Mouse (Mus musculus): ENCODE data around the gene Vps11. TPM values are rescaled to one million over a fixed set of nuclear protein-coding genes. Genes with fewer than 3 reads are reported as not detected.
"Not testable (repeated sequence)": the region's sequence is repeated elsewhere in the genome, so short reads cannot be mapped to it uniquely, and the experiment has no call there.

Vps11 gene
- polyA plus RNA-seq, 1 experiment from 2014 or later: 14.6 TPM

- no peaks in the 10 kb centered on the region for H3K36me3 ChIP-seq (replicated peaks)
- ATAC-seq (ENCODE audit: insufficient read depth): no peak
- no peaks in the 10 kb centered on the region for H3K27me3 ChIP-seq
- H3K4me2 ChIP-seq: no peak overlapping the region
- H3K4me3 ChIP-seq (replicated peaks): no peak overlapping the region
- 0 out of 2 replicates have a peak overlapping the region, but pooled peaks have one; percentile 20 for H3K27ac ChIP-seq (replicated peaks)
- no peaks in the 10 kb centered on the region for H3K9me3 ChIP-seq (replicated peaks)
- H3K9ac ChIP-seq: no peak overlapping the region
- peaks cover 20% of the 10 kb centered on the region for H3K4me1 ChIP-seq (replicated peaks)
Measured at GRCm38 (mm10) chr9:44373386-44373785, 11.9 kb upstream of the Vps11 start.

GRCm38 (mm10) chr9:44364480-44364879 lies 3.0 kb upstream of the Vps11 start:
- Histone ChIP-seq H3K36me3 (replicated peaks) (peaks cover 5% of the 10 kb centered on the region), H3K9me3 (replicated peaks) (no peaks in the 10 kb centered on the region), H3K4me1 (replicated peaks) (peaks cover 12% of the 10 kb centered on the region), H3K4me3 (replicated peaks) (no peak overlapping the region), H3K9ac (no peak overlapping the region), H3K4me2 (no peak overlapping the region), H3K27ac (replicated peaks) (no peak overlapping the region), H3K27me3 (no peaks in the 10 kb centered on the region)
- 50% methylated on average over 3 of the region's 3 CpGs for WGBS (ENCODE audit: insufficient replicate concordance)
- no peak for ATAC-seq (ENCODE audit: insufficient read depth)

- H3K27me3 ChIP-seq; H3K9ac ChIP-seq; H3K9me3 ChIP-seq (replicated peaks); ATAC-seq (ENCODE audit: insufficient read depth): not testable (repeated sequence)
- H3K27ac ChIP-seq (replicated peaks): peak overlapping the region; percentile 85
- H3K36me3 ChIP-seq (replicated peaks): peaks cover 26% of the 10 kb centered on the region
- peak overlapping the region; percentile 86 for H3K4me3 ChIP-seq (replicated peaks)
- 40% methylated on average over 4 of the region's 4 CpGs for WGBS (ENCODE audit: insufficient replicate concordance)
- H3K4me1 ChIP-seq (replicated peaks): peaks cover 12% of the 10 kb centered on the region
- H3K4me2 ChIP-seq: peak overlapping the region; percentile 77
Measured at GRCm38 (mm10) chr9:44361931-44362330, 461 bp upstream of the Vps11 start.

GRCm38 (mm10) chr9:44357207-44357606 lies 4.3 kb downstream of the Vps11 start:
- peak overlapping the region; percentile 3; the same call in 1 of the 2 replicates for H3K27ac ChIP-seq (replicated peaks)
- peaks cover 73% of the 10 kb centered on the region for H3K36me3 ChIP-seq (replicated peaks)
- H3K4me1 ChIP-seq (replicated peaks): peaks cover 18% of the 10 kb centered on the region
- no peak overlapping the region for H3K4me2 ChIP-seq
- 54% methylated on average over 4 of the region's 4 CpGs for WGBS (ENCODE audit: insufficient replicate concordance)
- H3K9ac ChIP-seq: no peak overlapping the region
- H3K27me3 ChIP-seq: no peaks in the 10 kb centered on the region
- no peaks in the 10 kb centered on the region for H3K9me3 ChIP-seq (replicated peaks)
- H3K4me3 ChIP-seq (replicated peaks): no peak overlapping the region
- ATAC-seq (ENCODE audit: insufficient read depth): no peak

- H3K4me3 ChIP-seq (replicated peaks): no peak overlapping the region
- no peak overlapping the region for H3K27ac ChIP-seq (replicated peaks)
- peaks cover 7% of the 10 kb centered on the region for H3K4me1 ChIP-seq (replicated peaks)
- 84% methylated on average over 6 of the region's 6 CpGs for WGBS (ENCODE audit: insufficient replicate concordance)
- H3K4me2 ChIP-seq: no peak overlapping the region
- ATAC-seq (ENCODE audit: insufficient read depth): no peak
- H3K9ac ChIP-seq: no peak overlapping the region
- H3K27me3 ChIP-seq: no peaks in the 10 kb centered on the region
- H3K9me3 ChIP-seq (replicated peaks): no peaks in the 10 kb centered on the region
- H3K36me3 ChIP-seq (replicated peaks): peaks cover 94% of the 10 kb centered on the region
Measured at GRCm38 (mm10) chr9:44353142-44353541, 8.3 kb downstream of the Vps11 start.

GRCm38 (mm10) chr9:44352337-44352736 lies 9.1 kb downstream of the Vps11 start:
- H3K9ac ChIP-seq: no peak overlapping the region
- no peak overlapping the region for H3K4me2 ChIP-seq
- 83% methylated on average over 10 of the region's 10 CpGs for WGBS (ENCODE audit: insufficient replicate concordance)
- peaks cover 94% of the 10 kb centered on the region for H3K36me3 ChIP-seq (replicated peaks)
- H3K27ac ChIP-seq (replicated peaks): 0 out of 2 replicates have a peak overlapping the region, but pooled peaks have one; percentile 10
- peak; percentile 55 for ATAC-seq (ENCODE audit: insufficient read depth)
- no peaks in the 10 kb centered on the region for H3K9me3 ChIP-seq (replicated peaks)
- H3K27me3 ChIP-seq: no peaks in the 10 kb centered on the region
- H3K4me1 ChIP-seq (replicated peaks): peaks cover 9% of the 10 kb centered on the region
- H3K4me3 ChIP-seq (replicated peaks): no peak overlapping the region

- Histone ChIP-seq H3K27ac (replicated peaks) (no peak overlapping the region), H3K4me1 (replicated peaks) (peaks cover 11% of the 10 kb centered on the region), H3K4me3 (replicated peaks) (no peak overlapping the region), H3K27me3 (no peaks in the 10 kb centered on the region), H3K36me3 (replicated peaks) (peaks cover 97% of the 10 kb centered on the region), H3K4me2 (no peak overlapping the region), H3K9ac (no peak overlapping the region), H3K9me3 (replicated peaks) (no peaks in the 10 kb centered on the region)
- WGBS (ENCODE audit: insufficient replicate concordance): 84% methylated on average over 4 of the region's 4 CpGs
- ATAC-seq (ENCODE audit: insufficient read depth): no peak
Measured at GRCm38 (mm10) chr9:44351396-44351795, 10.1 kb downstream of the Vps11 start.

GRCm38 (mm10) chr9:44348546-44348945 lies 12.9 kb downstream of the Vps11 start:
- ATAC-seq (ENCODE audit: insufficient read depth): no peak
- Histone ChIP-seq H3K4me3 (replicated peaks) (no peak overlapping the region), H3K27me3 (no peaks in the 10 kb centered on the region), H3K4me2 (no peak overlapping the region), H3K27ac (replicated peaks) (no peak overlapping the region), H3K9me3 (replicated peaks) (no peaks in the 10 kb centered on the region), H3K9ac (no peak overlapping the region), H3K36me3 (replicated peaks) (peaks cover 75% of the 10 kb centered on the region), H3K4me1 (replicated peaks) (peaks cover 27% of the 10 kb centered on the region)
- WGBS (ENCODE audit: insufficient replicate concordance): 88% methylated on average over 4 of the region's 4 CpGs

GRCm38 (mm10) chr9:44347621-44348020 lies 13.8 kb downstream of the Vps11 start:
- H3K27ac ChIP-seq (replicated peaks): no peak overlapping the region
- no peaks in the 10 kb centered on the region for H3K9me3 ChIP-seq (replicated peaks)
- H3K9ac ChIP-seq: no peak overlapping the region
- H3K4me3 ChIP-seq (replicated peaks): no peak overlapping the region
- no peak overlapping the region for H3K4me2 ChIP-seq
- ATAC-seq (ENCODE audit: insufficient read depth): no peak
- H3K4me1 ChIP-seq (replicated peaks): peaks cover 31% of the 10 kb centered on the region
- no peaks in the 10 kb centered on the region for H3K27me3 ChIP-seq
- 79% methylated on average over 4 of the region's 4 CpGs for WGBS (ENCODE audit: insufficient replicate concordance)
- peaks cover 65% of the 10 kb centered on the region for H3K36me3 ChIP-seq (replicated peaks)

- H3K9me3 ChIP-seq (replicated peaks): no peaks in the 10 kb centered on the region
- no peak overlapping the region for H3K4me2 ChIP-seq
- H3K4me1 ChIP-seq (replicated peaks): peaks cover 31% of the 10 kb centered on the region
- H3K27me3 ChIP-seq: no peaks in the 10 kb centered on the region
- no peak overlapping the region for H3K4me3 ChIP-seq (replicated peaks)
- no peak overlapping the region for H3K27ac ChIP-seq (replicated peaks)
- 81% methylated on average over 9 of the region's 9 CpGs for WGBS (ENCODE audit: insufficient replicate concordance)
- no peak for ATAC-seq (ENCODE audit: insufficient read depth)
- H3K36me3 ChIP-seq (replicated peaks): peaks cover 61% of the 10 kb centered on the region
- H3K9ac ChIP-seq: no peak overlapping the region
Measured at GRCm38 (mm10) chr9:44347166-44347565, 14.3 kb downstream of the Vps11 start.

- H3K4me1 ChIP-seq (replicated peaks): peaks cover 30% of the 10 kb centered on the region
- WGBS (ENCODE audit: insufficient replicate concordance): 75% methylated on average over 6 of the region's 6 CpGs
- H3K4me3 ChIP-seq (replicated peaks): no peak overlapping the region
- no peak for ATAC-seq (ENCODE audit: insufficient read depth)
- peak overlapping the region; percentile 100 for H3K27ac ChIP-seq (replicated peaks)
- H3K4me2 ChIP-seq: no peak overlapping the region
- peaks cover 58% of the 10 kb centered on the region for H3K36me3 ChIP-seq (replicated peaks)
- H3K27me3 ChIP-seq: no peaks in the 10 kb centered on the region
- H3K9me3 ChIP-seq (replicated peaks): no peaks in the 10 kb centered on the region
- no peak overlapping the region for H3K9ac ChIP-seq
Measured at GRCm38 (mm10) chr9:44345570-44346433, 15.7 kb downstream of the Vps11 start.
